ENCODE assay signal across 1 mouse cellular context in the genomic region with DNA sequence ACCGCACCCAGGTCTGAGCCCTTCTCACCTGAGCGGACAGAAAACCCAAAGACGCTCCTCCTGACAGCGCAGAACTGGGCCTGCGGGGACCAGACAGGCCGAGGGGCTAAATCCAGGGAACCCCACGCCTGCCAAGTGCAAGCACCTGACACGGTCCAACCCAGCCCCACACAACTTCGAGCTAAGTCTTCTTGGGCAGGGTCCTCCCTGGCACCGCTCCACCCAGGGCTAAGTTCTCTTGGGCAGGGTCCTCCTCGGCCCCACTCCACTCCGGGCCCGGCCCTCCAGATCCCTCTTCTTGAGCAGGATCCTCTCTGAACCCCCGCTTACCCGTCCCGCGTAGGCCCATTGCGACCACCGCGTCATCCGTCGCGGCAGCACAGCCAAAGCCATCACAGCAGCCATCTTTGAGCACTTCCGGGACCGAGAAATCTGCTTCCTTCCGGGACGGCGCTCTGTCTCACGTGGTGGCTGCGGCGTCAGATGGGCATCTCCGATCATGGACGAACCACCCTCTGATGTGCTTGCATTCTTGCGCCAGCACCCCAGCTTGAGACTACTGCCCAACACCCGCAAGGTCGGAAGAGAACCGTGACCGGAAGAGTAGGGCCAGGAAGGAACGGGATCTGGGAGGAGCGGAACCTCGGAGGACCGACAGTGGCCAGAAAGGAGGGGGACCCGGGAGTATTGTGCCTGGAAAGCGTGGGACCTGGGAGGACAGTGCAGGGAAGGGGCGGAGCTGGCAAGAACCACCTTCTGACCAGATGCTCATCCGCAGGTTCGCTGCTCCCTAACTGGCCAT.
A peak's percentile ranks its signal among the peaks of the same experiment; 100 is the strongest.
TF ChIP-seq lines count a peak whose summit lies in the region.

A gene (plus strand): TSS at position 441 of the 802 bp plus-strand sequence.
A gene (minus strand): TSS at position 604 of the 802 bp plus-strand sequence.

TF ChIP-seq in MEL, 35 proteins besides CTCF, POLR2A, EP300 and RAD21 (continued from another document):
- TF ChIP-seq KAT2A (conservative IDR thresholded peaks at IDR 0.05; ENCODE audit: low read depth, low read length) (0 out of 2 replicates have a peak, but pooled peaks have one; percentile 54), SIN3A (IDR thresholded peaks at IDR 0.05; ENCODE audit: low read length) (peak; percentile 94), ZMIZ1 (IDR thresholded peaks at IDR 0.05; ENCODE audit: low read depth, low read length) (peak; percentile 77), MYB (IDR thresholded peaks at IDR 0.05; ENCODE audit: low read depth, low read length) (no peak; the same call in 1 of the 2 replicates), MYC (IDR thresholded peaks at IDR 0.05; ENCODE audit: low read depth, low read length) (peak; percentile 97), NELFE (IDR thresholded peaks at IDR 0.05; ENCODE audit: low read depth, low read length) (peak; percentile 94), BHLHE40 (IDR thresholded peaks at IDR 0.05; ENCODE audit: borderline replicate concordance, low read depth, low read length) (peak; percentile 36; the same call in 1 of the 2 replicates), HCFC1 (IDR thresholded peaks at IDR 0.05; ENCODE audit: low read depth, low read length) (peak; percentile 85)
TF ChIP-seq in MEL: peak in this region for 18.
